Mouse (Mus musculus) midbrain, embryonic 15.5 days (tissue): Measurements from ENCODE around the gene Acer3. TPM values are rescaled to one million over a fixed set of nuclear protein-coding genes. Genes with fewer than 3 reads are reported as not detected.

Experiments
- ATAC-seq: fragments of 200-750 bp; cut with Nextera tagmentation; replicated peaks from 2 replicates; pipeline ENCODE4 v1.8.0; 2017; ENCODE audit warnings: moderate TSS enrichment
- H3K27ac ChIP-seq: fragments of 300-500 bp; sonication (generic); 2 replicates; pipeline ENCODE4 v1.5.1; 2015; ENCODE audit warnings: mild to moderate bottlenecking, inconsistent platforms
- H3K27me3 ChIP-seq: fragments of 300-500 bp; sonication (generic); replicated peaks from 2 replicates; pipeline ENCODE4 v1.6.1; 2015; ENCODE audit warnings: inconsistent platforms
- H3K36me3 ChIP-seq: fragments of 300-500 bp; sonication (generic); replicated peaks from 2 replicates; pipeline ENCODE4 v1.6.1; 2015; ENCODE audit warnings: inconsistent platforms
- H3K4me1 ChIP-seq: fragments of 300-500 bp; sonication (generic); 2 replicates; pipeline ENCODE4 v1.6.1; 2015; ENCODE audit warnings: inconsistent platforms
- H3K4me2 ChIP-seq: fragments of 300-500 bp; sonication (generic); 2 replicates; pipeline ENCODE4 v1.6.1; 2015; ENCODE audit warnings: inconsistent platforms, mild to moderate bottlenecking, moderate library complexity
- H3K4me3 ChIP-seq: fragments of 300-500 bp; sonication (generic); 2 replicates; pipeline ENCODE4 v1.5.1; 2015; ENCODE audit warnings: mild to moderate bottlenecking, inconsistent platforms
- H3K9ac ChIP-seq: fragments of 300-500 bp; sonication (generic); 2 replicates; pipeline ENCODE4 v1.6.1; 2015; ENCODE audit warnings: mild to moderate bottlenecking, inconsistent platforms
- H3K9me3 ChIP-seq: fragments of 300-500 bp; sonication (generic); 2 replicates; pipeline ENCODE4 v1.6.1; 2016; ENCODE audit warnings: inconsistent platforms
- WGBS: fragments of 180-500 bp; shearing (Covaris S2); methylation state at CpG from one replicate; pipeline ENCODE4 v1.1.7; 2015; ENCODE audit warnings: mixed read lengths; 5-methylcytosine and 5-hydroxymethylcytosine counted together
- polyA plus RNA-seq: library from polyadenylated mRNA; unstranded; fragments of >200 nt; fragmentation: Nextera tagmentation; extraction: Ambion mirVana; gene quantifications from 2 replicates; pipeline ENCODE4 v1.2.1, GENCODE M21; 2015

Gene Acer3
- polyA plus RNA-seq, 1 experiment from 2014 or later: 18.3 TPM

DNA sequence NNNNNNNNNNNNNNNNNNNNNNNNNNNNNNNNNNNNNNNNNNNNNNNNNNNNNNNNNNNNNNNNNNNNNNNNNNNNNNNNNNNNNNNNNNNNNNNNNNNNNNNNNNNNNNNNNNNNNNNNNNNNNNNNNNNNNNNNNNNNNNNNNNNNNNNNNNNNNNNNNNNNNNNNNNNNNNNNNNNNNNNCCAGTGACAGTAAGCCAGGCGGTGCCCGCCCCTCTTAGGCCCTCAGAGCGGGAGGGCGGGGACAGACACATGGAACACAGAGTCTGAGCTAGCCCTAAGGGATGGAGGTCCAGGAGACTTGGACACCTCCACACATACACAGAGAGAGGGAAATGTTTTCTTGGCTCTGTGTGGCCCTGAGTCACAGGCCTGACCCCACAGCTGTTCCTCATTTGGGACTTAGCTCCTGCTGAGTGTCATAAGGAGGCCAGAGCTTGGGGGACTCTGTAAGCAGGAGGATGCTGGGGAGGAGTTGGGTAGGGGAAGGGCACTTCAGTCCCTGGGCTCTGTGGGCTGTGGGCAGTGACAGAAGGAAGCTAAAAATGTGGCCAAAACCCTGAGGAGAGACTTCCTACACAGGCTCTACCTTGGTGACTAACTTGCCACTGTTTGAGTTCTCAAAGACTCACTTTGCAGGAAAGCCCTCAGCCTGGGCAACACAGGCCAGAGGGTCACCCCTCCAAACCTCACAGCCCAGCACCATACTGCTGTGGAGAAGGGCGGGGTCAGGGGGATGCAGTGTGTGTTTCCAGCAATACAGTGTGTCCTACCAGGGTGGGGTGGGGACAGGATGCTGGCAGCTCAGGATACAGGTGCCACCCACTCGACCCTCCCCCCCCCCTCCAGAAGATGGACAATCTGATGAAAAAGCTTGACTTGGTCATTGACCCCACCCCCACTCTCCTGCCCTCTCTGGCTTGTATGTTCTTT is 149.6 kb downstream of the Acer3 start:
- no peak overlapping the region for H3K27ac ChIP-seq
- no peaks in the 10 kb centered on the region for H3K9me3 ChIP-seq
- no peaks in the 10 kb centered on the region for H3K27me3 ChIP-seq
- H3K36me3 ChIP-seq: no peaks in the 10 kb centered on the region
- H3K9ac ChIP-seq: no peak overlapping the region
- ATAC-seq: 0 out of 2 replicates have a peak, but pooled peaks have one; percentile 32
- H3K4me2 ChIP-seq: no peak overlapping the region
- WGBS: 71% methylated on average over 6 of the region's 6 CpGs
- H3K4me1 ChIP-seq: peaks cover 6% of the 10 kb centered on the region; the same call in 1 of the 2 replicates
- H3K4me3 ChIP-seq: no peak overlapping the region

DNA sequence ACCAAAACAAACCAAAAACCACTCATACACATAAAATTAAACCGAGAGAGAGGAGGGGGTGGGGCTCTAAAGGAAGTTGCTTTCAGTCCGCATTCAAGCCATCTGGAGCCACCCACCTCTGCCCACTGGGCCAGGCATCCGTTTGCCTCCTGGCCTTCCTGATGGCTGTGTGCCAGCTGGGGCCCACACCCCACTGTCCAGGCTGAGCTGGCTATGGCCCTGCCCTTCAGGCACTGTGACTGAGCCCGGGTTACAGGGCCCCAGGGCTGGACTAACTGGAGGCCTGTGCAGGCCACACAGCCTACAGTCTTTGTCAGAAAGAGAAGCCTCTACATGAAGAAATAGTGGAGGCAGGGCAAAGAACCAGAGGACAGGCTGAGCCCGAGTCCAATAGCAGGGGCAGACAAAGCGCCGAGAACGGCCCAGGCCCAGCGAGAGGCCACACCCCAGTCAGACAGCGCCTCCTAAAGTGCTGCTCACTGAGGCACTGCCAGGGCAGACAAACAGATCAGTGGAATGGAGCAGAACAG is 155.9 kb downstream of the Acer3 start:
- Histone ChIP-seq H3K27me3 (no peaks in the 10 kb centered on the region), H3K27ac (no peak overlapping the region)

GRCm38 (mm10) chr7:98164382-98164998 is 156.5 kb downstream of the Acer3 start:
- ATAC-seq: no peak
- H3K9ac ChIP-seq: no peak overlapping the region
- no peaks in the 10 kb centered on the region for H3K9me3 ChIP-seq
- H3K36me3 ChIP-seq: no peaks in the 10 kb centered on the region
- 80% methylated on average over 9 of the region's 9 CpGs for WGBS
- no peak overlapping the region for H3K27ac ChIP-seq
- no peak overlapping the region for H3K4me3 ChIP-seq
- no peaks in the 10 kb centered on the region for H3K27me3 ChIP-seq
- H3K4me2 ChIP-seq: no peak overlapping the region
- 0 out of 2 replicates have a peak, but pooled peaks cover 5% of the 10 kb centered on the region for H3K4me1 ChIP-seq

More for the DNA sequence above, 155.9 kb downstream of the Acer3 start:
- Histone ChIP-seq H3K9ac (no peak overlapping the region), H3K36me3 (no peaks in the 10 kb centered on the region), H3K4me1 (0 out of 2 replicates have a peak, but pooled peaks cover 5% of the 10 kb centered on the region), H3K9me3 (no peaks in the 10 kb centered on the region), H3K4me3 (no peak overlapping the region), H3K4me2 (no peak overlapping the region)
- WGBS: 55% methylated on average over 10 of the region's 10 CpGs
- ATAC-seq: 0 out of 2 replicates have a peak, but pooled peaks have one; percentile 19

DNA sequence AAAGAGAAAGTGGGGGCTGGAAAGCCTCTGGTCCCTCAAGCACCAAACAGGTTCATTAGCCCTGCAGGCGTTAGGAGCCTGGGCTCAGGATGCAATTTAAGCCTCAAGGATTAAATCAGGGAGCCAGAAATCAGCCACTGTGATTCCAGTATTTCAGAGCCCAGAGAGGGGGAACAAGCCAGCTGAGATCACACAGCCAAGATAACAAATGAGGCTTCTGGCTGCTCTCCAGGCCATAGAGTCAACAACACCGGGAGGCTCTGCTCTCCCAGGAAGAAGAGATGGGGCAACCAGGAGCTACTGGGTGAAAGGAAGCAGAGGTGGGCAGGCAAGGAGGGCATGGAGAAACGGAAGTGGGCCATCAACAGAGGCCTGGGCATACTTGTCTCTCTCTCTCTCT is 157.3 kb downstream of the Acer3 start:
- Histone ChIP-seq H3K9ac (no peak overlapping the region), H3K4me3 (no peak overlapping the region), H3K27ac (no peak overlapping the region), H3K4me2 (no peak overlapping the region), H3K4me1 (0 out of 2 replicates have a peak, but pooled peaks cover 5% of the 10 kb centered on the region), H3K27me3 (no peaks in the 10 kb centered on the region), H3K9me3 (no peaks in the 10 kb centered on the region), H3K36me3 (no peaks in the 10 kb centered on the region)
- no peak for ATAC-seq
- 52% methylated on average over 3 of the region's 3 CpGs for WGBS

- H3K4me2 ChIP-seq: no peak overlapping the region
- no peaks in the 10 kb centered on the region for H3K36me3 ChIP-seq
- 88% methylated on average over 6 of the region's 6 CpGs for WGBS
- no peak for ATAC-seq
- no peak overlapping the region for H3K27ac ChIP-seq
- H3K4me1 ChIP-seq: peaks cover 10% of the 10 kb centered on the region; the same call in 1 of the 2 replicates
- H3K4me3 ChIP-seq: no peak overlapping the region
- H3K27me3 ChIP-seq: no peaks in the 10 kb centered on the region
- no peaks in the 10 kb centered on the region for H3K9me3 ChIP-seq
- no peak overlapping the region for H3K9ac ChIP-seq
Observed at GRCm38 (mm10) chr7:98162239-98162638, 158.8 kb downstream of the Acer3 start.

GRCm38 (mm10) chr7:98160041-98160740 is 160.8 kb downstream of the Acer3 start:
- Histone ChIP-seq H3K9ac (no peak overlapping the region), H3K4me1 (peaks cover 20% of the 10 kb centered on the region), H3K27me3 (no peaks in the 10 kb centered on the region), H3K36me3 (no peaks in the 10 kb centered on the region), H3K4me2 (no peak overlapping the region), H3K4me3 (no peak overlapping the region), H3K9me3 (no peaks in the 10 kb centered on the region), H3K27ac (no peak overlapping the region)
- WGBS: 66% methylated on average over 8 of the region's 8 CpGs
- no peak for ATAC-seq

GRCm38 (mm10) chr7:98158481-98158880 is 162.5 kb downstream of the Acer3 start:
- H3K36me3 ChIP-seq: no peaks in the 10 kb centered on the region
- no peak overlapping the region for H3K4me3 ChIP-seq
- 74% methylated on average over 8 of the region's 8 CpGs for WGBS
- no peak overlapping the region for H3K4me2 ChIP-seq
- H3K27me3 ChIP-seq: no peaks in the 10 kb centered on the region
- no peak overlapping the region for H3K27ac ChIP-seq
- peaks cover 17% of the 10 kb centered on the region for H3K4me1 ChIP-seq
- H3K9ac ChIP-seq: no peak overlapping the region
- ATAC-seq: no peak
- H3K9me3 ChIP-seq: no peaks in the 10 kb centered on the region

DNA sequence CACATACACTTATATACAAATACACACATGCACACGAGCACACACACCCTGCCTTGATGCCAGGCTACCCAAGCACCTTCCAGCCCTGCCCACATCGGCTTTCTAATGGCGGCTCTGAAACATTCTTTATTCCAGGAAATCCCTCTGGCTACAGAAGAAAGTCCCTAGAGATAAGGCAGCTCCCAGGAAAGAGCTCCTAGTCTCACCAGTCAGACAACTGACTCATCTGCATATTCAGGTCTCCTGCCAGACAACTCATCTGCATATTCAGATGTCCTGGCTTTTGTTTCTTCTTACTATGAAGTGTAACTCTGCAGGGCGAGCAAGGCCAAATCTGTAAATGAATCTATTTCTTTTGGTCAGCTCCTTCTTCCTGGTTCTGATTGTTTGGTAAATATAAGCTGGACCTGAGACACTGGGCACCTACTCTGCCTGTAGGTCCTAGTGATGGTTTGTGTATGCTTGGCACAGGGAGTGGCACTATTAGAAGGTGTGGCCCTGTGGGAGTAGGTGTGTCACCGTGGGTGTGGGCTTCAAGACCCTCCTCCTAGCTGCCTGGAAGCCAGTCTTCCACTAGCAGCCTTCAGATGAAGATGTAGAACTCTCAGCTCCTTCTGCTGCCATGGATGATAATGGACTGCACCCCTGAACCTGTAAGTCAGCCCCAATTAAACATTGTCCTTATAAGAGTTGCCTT is 163.2 kb downstream of the Acer3 start:
- Histone ChIP-seq H3K27ac (0 out of 2 replicates have a peak overlapping the region, but pooled peaks have one; percentile 1), H3K4me3 (no peak overlapping the region), H3K9me3 (no peaks in the 10 kb centered on the region), H3K27me3 (no peaks in the 10 kb centered on the region), H3K4me2 (no peak overlapping the region), H3K4me1 (peaks cover 17% of the 10 kb centered on the region), H3K36me3 (no peaks in the 10 kb centered on the region), H3K9ac (no peak overlapping the region)
- ATAC-seq: no peak
- WGBS: 50% methylated on average over 5 of the region's 5 CpGs

Other genes starting within 250 kb of the Acer3 start
- gene Myo7a, start 201.7 kb downstream of the Acer3 start, polyA plus RNA-seq: 20.6 and 23.8 TPM in 2 replicates
- 0.33 and 0.37 TPM in 2 replicates for gene Omp, start 175.7 kb downstream of the Acer3 start, polyA plus RNA-seq
- gene Capn5, start 142.9 kb downstream of the Acer3 start, polyA plus RNA-seq: 18.5 and 19.0 TPM in 2 replicates
- gene B3gnt6, start 121.7 kb downstream of the Acer3 start, polyA plus RNA-seq: 0.15 and 0.41 TPM in 2 replicates
- gene Tsku, start 40.1 kb upstream of the Acer3 start, polyA plus RNA-seq: 8.5 and 8.9 TPM in 2 replicates
- gene Gucy2d, start 119.2 kb upstream of the Acer3 start, polyA plus RNA-seq: 0.09 TPM in 1 of 2 replicates, not detected in the other
- 5.0 and 5.5 TPM in 2 replicates for gene Lrrc32, start 168.1 kb upstream of the Acer3 start, polyA plus RNA-seq